Mouse (Mus musculus) inflammation-experienced regulatory T-cells, adult 6 months (primary cell): ENCODE measurements around the gene Slc47a1. TPM values are rescaled to one million over a fixed set of nuclear protein-coding genes. Genes with fewer than 3 reads are reported as not detected.
A peak's percentile ranks its signal among the peaks of the same experiment; 100 is the strongest.

Experiments
- ATAC-seq: one replicate; pipeline ENCODE4 v1.8.0; 2017
- polyA plus RNA-seq, 3 experiments: library from polyadenylated mRNA; unstranded; fragments of 100-300 nt; shearing (Covaris generic); gene quantifications; one replicate each; pipeline ENCODE4 v1.2.1; 2017

Gene Slc47a1
- polyA plus RNA-seq, 3 experiments from 2014 or later = not detected

GRCm38 (mm10) chr11:61368668-61369067 is 9.5 kb downstream of the Slc47a1 start:
- ATAC-seq = no peak

- ATAC-seq = no peak
Measured at GRCm38 (mm10) chr11:61366517-61367273, 11.4 kb downstream of the Slc47a1 start.

- ATAC-seq = no peak
Measured at GRCm38 (mm10) chr11:61365938-61366337, 12.2 kb downstream of the Slc47a1 start.

GRCm38 (mm10) chr11:61364096-61364495 is 14.0 kb downstream of the Slc47a1 start:
- ATAC-seq = no peak

- no peak for ATAC-seq
Measured at GRCm38 (mm10) chr11:61361515-61362190, 16.5 kb downstream of the Slc47a1 start.

- no peak for ATAC-seq
Measured at GRCm38 (mm10) chr11:61356600-61356999, 21.5 kb downstream of the Slc47a1 start.

- ATAC-seq = no peak
Measured at GRCm38 (mm10) chr11:61356111-61356510, 22.0 kb downstream of the Slc47a1 start.

GRCm38 (mm10) chr11:61355351-61355750 is 22.8 kb downstream of the Slc47a1 start:
- no peak for ATAC-seq

- no peak for ATAC-seq
Measured at GRCm38 (mm10) chr11:61354346-61354745, 23.8 kb downstream of the Slc47a1 start.

GRCm38 (mm10) chr11:61353038-61353437 is 25.1 kb downstream of the Slc47a1 start:
- ATAC-seq = no peak

GRCm38 (mm10) chr11:61352138-61352651 is 25.9 kb downstream of the Slc47a1 start:
- no peak for ATAC-seq

- ATAC-seq = peak; percentile 63
Measured at GRCm38 (mm10) chr11:61349337-61349736, 28.8 kb downstream of the Slc47a1 start.

- no peak for ATAC-seq
Measured at GRCm38 (mm10) chr11:61346133-61346532, 32.0 kb downstream of the Slc47a1 start.

GRCm38 (mm10) chr11:61342505-61343420 is 35.4 kb downstream of the Slc47a1 start, which contains the start of gene Slc47a2:
Gene Slc47a2 (minus strand): TSS chr11:61342860.
- ATAC-seq = no peak

- ATAC-seq = no peak
Measured at GRCm38 (mm10) chr11:61341971-61342370, 36.2 kb downstream of the Slc47a1 start.

- ATAC-seq = no peak
Measured at GRCm38 (mm10) chr11:61341233-61341632, 36.9 kb downstream of the Slc47a1 start.

- ATAC-seq = no peak
Measured at GRCm38 (mm10) chr11:61340374-61340773, 37.8 kb downstream of the Slc47a1 start.

GRCm38 (mm10) chr11:61337586-61337985 is 40.6 kb downstream of the Slc47a1 start:
- no peak for ATAC-seq

- no peak for ATAC-seq
Measured at GRCm38 (mm10) chr11:61320904-61321687, 57.0 kb downstream of the Slc47a1 start.

GRCm38 (mm10) chr11:61319923-61320567 is 58.1 kb downstream of the Slc47a1 start:
- no peak for ATAC-seq

- ATAC-seq = no peak
Measured at GRCm38 (mm10) chr11:61319233-61319922, 58.8 kb downstream of the Slc47a1 start.
